Mouse (Mus musculus) neural tube, postnatal 0 days (tissue): ENCODE measurements around the gene Xlr4b. TPM values are rescaled to one million over a fixed set of nuclear protein-coding genes. Genes with fewer than 3 reads are reported as not detected.

ENCODE experiments used
- polyA plus RNA-seq: library from polyadenylated mRNA; unstranded; fragments of >200 nt; fragmentation: Nextera tagmentation; extraction: Ambion mirVana; gene quantifications from 2 replicates; pipeline ENCODE4 v1.2.1, GENCODE M21; 2015

Gene Xlr4b
- polyA plus RNA-seq = 0.94 TPM in 1 of 2 replicates, not detected in the other

GRCm38 (mm10) chrX:73213819-73214564 lies at the start of gene Xlr4b:
Xlr4b (plus strand) TSS chrX:73214333.

GRCm38 (mm10) chrX:73176889-73177288 lies 37.2 kb upstream of the Xlr4b start, which contains the start of gene Spin2d:
Spin2d (minus strand) TSS chrX:73176989.

GRCm38 (mm10) chrX:73191934-73192333 lies 22.2 kb upstream of the Xlr4b start, which contains the start of gene Xlr3b:
Xlr3b (plus strand) TSS chrX:73192207.

DNA sequence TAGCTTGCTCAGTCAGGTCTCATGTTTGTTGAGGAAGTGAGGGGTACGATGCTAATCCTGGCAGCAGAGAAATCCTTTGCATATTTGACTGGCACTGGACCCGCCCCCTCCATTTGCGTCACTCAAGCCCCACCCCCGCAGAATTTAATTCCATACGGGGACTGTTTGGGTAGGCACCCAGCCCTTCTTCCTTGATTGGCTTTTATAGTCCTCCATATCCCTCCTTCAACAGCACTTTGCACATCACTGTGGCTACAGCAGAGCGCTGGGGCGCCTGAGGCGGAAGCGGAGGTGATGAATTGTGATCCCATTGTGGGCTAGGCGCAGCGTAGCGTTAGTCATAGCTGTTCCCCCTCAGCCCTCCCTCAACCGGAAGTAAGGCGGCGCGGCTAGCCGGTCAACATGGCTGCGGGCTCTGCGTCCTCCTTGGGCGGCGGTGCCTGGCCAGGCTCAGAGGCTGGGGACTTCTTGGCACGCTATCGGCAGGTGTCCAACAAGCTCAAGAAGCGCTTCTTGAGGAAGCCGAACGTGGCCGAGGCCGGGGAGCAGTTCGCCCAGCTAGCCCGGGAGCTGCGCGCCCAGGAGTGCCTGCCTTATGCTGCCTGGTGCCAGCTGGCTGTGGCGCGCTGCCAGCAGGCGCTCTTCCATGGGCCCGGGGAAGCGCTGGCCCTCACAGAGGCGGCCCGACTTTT lies 13.9 kb downstream of the Xlr4b start, which contains the start of gene F8a:
Gene F8a, plus strand, starts transcription at position 378 of the 692 bp plus-strand sequence.

DNA sequence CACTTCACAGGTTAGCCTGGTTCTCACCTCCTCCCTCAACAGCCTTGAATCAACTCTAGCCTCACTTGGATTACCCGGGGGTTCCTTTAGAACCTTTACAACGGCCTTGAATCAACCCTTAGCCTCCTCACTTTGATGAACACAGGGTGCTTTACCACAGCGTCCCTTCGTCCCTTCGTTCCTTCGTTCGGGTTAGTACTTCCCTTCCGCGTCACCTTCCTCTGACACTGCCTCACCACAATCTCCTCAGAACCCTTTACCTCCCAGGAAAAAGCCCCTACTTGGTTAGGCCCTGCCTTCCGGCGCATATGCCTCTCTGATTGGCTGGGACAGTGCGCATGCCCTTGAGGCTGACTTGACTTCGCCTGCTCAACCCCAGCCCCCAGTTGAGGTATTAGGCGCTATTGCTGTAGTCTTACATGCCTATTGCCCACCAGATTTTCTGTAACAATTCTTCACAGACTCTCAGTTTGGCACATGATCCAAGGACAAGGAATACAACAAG lies 28.7 kb downstream of the Xlr4b start, which contains the start of gene Xlr4c:
Gene Xlr4c, minus strand, starts transcription at position 310 of the 505 bp plus-strand sequence.

DNA sequence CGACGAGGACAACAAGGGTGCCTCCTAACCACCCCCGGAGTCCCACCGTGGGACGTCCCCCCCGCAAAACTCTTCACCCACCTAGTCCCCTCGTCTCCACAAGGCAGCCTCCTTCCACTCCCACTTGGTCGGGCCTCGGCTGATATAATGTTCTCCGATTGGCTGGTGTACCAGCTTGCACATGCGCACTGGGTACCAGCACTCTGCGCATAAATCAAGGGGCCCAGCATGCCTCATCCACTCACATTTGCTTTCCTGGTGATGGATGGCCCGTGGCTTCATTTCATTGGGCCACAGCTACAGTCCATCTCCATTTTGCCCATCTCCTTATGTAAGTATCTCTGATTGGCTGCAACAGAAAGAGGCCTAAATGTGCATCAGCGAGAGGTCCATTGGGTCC lies 51.1 kb downstream of the Xlr4b start, which contains the start of gene Xlr3c:
Gene Xlr3c, minus strand, starts transcription at position 121 of the 400 bp plus-strand sequence.

Other genes with a start within 250 kb of the Xlr4b start
- gene Zfp185, start 227.0 kb upstream of the Xlr4b start, polyA plus RNA-seq = 0.43 and 0.97 TPM in 2 replicates
- gene Pnma5, start 177.2 kb upstream of the Xlr4b start, polyA plus RNA-seq = 0.23 and 0.27 TPM in 2 replicates
- 5.8 and 7.3 TPM in 2 replicates for gene Pnma3, start 149.5 kb upstream of the Xlr4b start, polyA plus RNA-seq
- gene Xlr4a, start 131.9 kb upstream of the Xlr4b start, polyA plus RNA-seq = 1.4 TPM in 1 of 2 replicates, not detected in the other
- 2.1 and 4.1 TPM in 2 replicates for gene Xlr3a, start 117.2 kb upstream of the Xlr4b start, polyA plus RNA-seq
- 0.41 and 1.2 TPM in 2 replicates for gene Gm14685, start 97.3 kb upstream of the Xlr4b start, polyA plus RNA-seq
- not detected in 2 replicates for gene Xlr5b, start 65.5 kb upstream of the Xlr4b start, polyA plus RNA-seq
- gene DXBay18, start 64.9 kb upstream of the Xlr4b start, polyA plus RNA-seq = 0.84 TPM in 1 of 2 replicates, not detected in the other
- not detected in 2 replicates for gene Spin2d, start 37.3 kb upstream of the Xlr4b start, polyA plus RNA-seq
- gene Xlr3b, start 22.1 kb upstream of the Xlr4b start, polyA plus RNA-seq = 1.4 and 21.8 TPM in 2 replicates
- 35.4 and 37.0 TPM in 2 replicates for gene F8a, start 14.0 kb downstream of the Xlr4b start, polyA plus RNA-seq
- 0.18 and 0.58 TPM in 2 replicates for gene Xlr4c, start 28.8 kb downstream of the Xlr4b start, polyA plus RNA-seq
- 0.12 and 0.33 TPM in 2 replicates for gene Xlr3c, start 51.1 kb downstream of the Xlr4b start, polyA plus RNA-seq
- gene Xlr5a, start 78.6 kb downstream of the Xlr4b start, polyA plus RNA-seq = not detected in 2 replicates
- gene Xlr5c, start 78.6 kb downstream of the Xlr4b start, polyA plus RNA-seq = not detected in 2 replicates
- not detected in 2 replicates for gene Gm45015, start 122.5 kb downstream of the Xlr4b start, polyA plus RNA-seq
- gene Zfp275, start 128.3 kb downstream of the Xlr4b start, polyA plus RNA-seq = 5.0 and 5.6 TPM in 2 replicates
- 0.06 TPM in 1 of 2 replicates, not detected in the other for gene Gm18336, start 184.4 kb downstream of the Xlr4b start, polyA plus RNA-seq
- gene Zfp92, start 196.8 kb downstream of the Xlr4b start, polyA plus RNA-seq = 1.3 and 1.9 TPM in 2 replicates
- gene Trex2, start 221.0 kb downstream of the Xlr4b start, polyA plus RNA-seq = not detected in 2 replicates
- 57.3 and 61.1 TPM in 2 replicates for gene Haus7, start 244.7 kb downstream of the Xlr4b start, polyA plus RNA-seq